Mouse (Mus musculus) heart, embryonic 15.5 days (tissue): ENCODE measurements around the gene Ednra. TPM values are rescaled to one million over a fixed set of nuclear protein-coding genes. Genes with fewer than 3 reads are reported as not detected.
A peak's percentile ranks its signal among the peaks of the same experiment; 100 is the strongest.

ENCODE experiments used
- ATAC-seq: fragments of 200-750 bp; cut with Nextera tagmentation; replicated peaks from 2 replicates; pipeline ENCODE4 v1.8.0; 2017; ENCODE audit warnings: low read depth, moderate TSS enrichment; ENCODE audit not compliant: insufficient number of reproducible peaks, insufficient read depth, low FRiP score
- H3K27ac ChIP-seq: fragments of 300-500 bp; sonication (generic); 2 replicates; pipeline ENCODE4 v1.5.1; 2015; ENCODE audit warnings: mild to moderate bottlenecking, inconsistent platforms
- H3K27me3 ChIP-seq: fragments of 300-500 bp; sonication (generic); 2 replicates; pipeline ENCODE4 v1.6.1; 2015; ENCODE audit warnings: inconsistent platforms
- H3K36me3 ChIP-seq: fragments of 300-500 bp; sonication (generic); 2 replicates; pipeline ENCODE4 v1.6.1; 2015; ENCODE audit warnings: mild to moderate bottlenecking, inconsistent platforms
- H3K4me1 ChIP-seq: fragments of 300-500 bp; sonication (generic); replicated peaks from 2 replicates; pipeline ENCODE4 v1.6.1; 2015; ENCODE audit warnings: inconsistent platforms
- H3K4me2 ChIP-seq: fragments of 300-500 bp; sonication (generic); 2 replicates; pipeline ENCODE4 v1.6.1; 2015; ENCODE audit warnings: inconsistent platforms, mild to moderate bottlenecking, moderate library complexity
- H3K4me3 ChIP-seq: fragments of 300-500 bp; sonication (generic); 2 replicates; pipeline ENCODE4 v1.5.1; 2015; ENCODE audit warnings: mild to moderate bottlenecking, inconsistent platforms
- H3K9ac ChIP-seq: fragments of 300-500 bp; sonication (generic); 2 replicates; pipeline ENCODE4 v1.6.1; 2015; ENCODE audit warnings: mild to moderate bottlenecking, inconsistent platforms
- H3K9me3 ChIP-seq: fragments of 300-500 bp; sonication (generic); replicated peaks from 2 replicates; pipeline ENCODE4 v1.6.1; 2016; ENCODE audit warnings: inconsistent platforms
- WGBS: fragments of 180-500 bp; shearing (Covaris S2); methylation state at CpG from one replicate; pipeline ENCODE4 v1.1.7; 2015; ENCODE audit warnings: mixed read lengths; 5-methylcytosine and 5-hydroxymethylcytosine counted together
- polyA plus RNA-seq: library from polyadenylated mRNA; unstranded; fragments of >200 nt; fragmentation: Nextera tagmentation; extraction: Ambion mirVana; gene quantifications from 2 replicates; pipeline ENCODE4 v1.2.1, GENCODE M21; 2015

Gene Ednra
- polyA plus RNA-seq, result 35.6 and 44.8 TPM in 2 replicates

GRCm38 (mm10) chr8:77724046-77724930, at the start of gene Ednra:
Gene Ednra, minus strand, starts transcription at chr8:77724464.
- Histone ChIP-seq H3K4me3 (peak within 1 kb of the TSS; percentile 81), H3K36me3 (peaks cover 4% of the 10 kb centered on the region; the same call in 1 of the 2 replicates), H3K4me2 (peak within 1 kb of the TSS; percentile 69), H3K9ac (peak within 1 kb of the TSS; percentile 89), H3K4me1 (peaks cover 39% of the 10 kb centered on the region), H3K9me3 (no peaks in the 10 kb centered on the region), H3K27ac (peak within 1 kb of the TSS; percentile 99), H3K27me3 (no peaks in the 10 kb centered on the region)
- peak; percentile 85 for ATAC-seq
- 1% methylated on average over 27 of the region's 27 CpGs for WGBS

- H3K9ac ChIP-seq, result no peak overlapping the region
- H3K27me3 ChIP-seq, result no peaks in the 10 kb centered on the region
- no peaks in the 10 kb centered on the region for H3K9me3 ChIP-seq
- no peak overlapping the region for H3K27ac ChIP-seq
- no peaks in the 10 kb centered on the region for H3K36me3 ChIP-seq
- ATAC-seq, result no peak
- WGBS, result 73% methylated on average over 4 of the region's 4 CpGs
- H3K4me2 ChIP-seq, result no peak overlapping the region
- no peak overlapping the region for H3K4me3 ChIP-seq
- H3K4me1 ChIP-seq, result peaks cover 10% of the 10 kb centered on the region
These were observed 49.6 kb upstream of the Ednra start for GRCm38 (mm10) chr8:77773831-77774230.

DNA sequence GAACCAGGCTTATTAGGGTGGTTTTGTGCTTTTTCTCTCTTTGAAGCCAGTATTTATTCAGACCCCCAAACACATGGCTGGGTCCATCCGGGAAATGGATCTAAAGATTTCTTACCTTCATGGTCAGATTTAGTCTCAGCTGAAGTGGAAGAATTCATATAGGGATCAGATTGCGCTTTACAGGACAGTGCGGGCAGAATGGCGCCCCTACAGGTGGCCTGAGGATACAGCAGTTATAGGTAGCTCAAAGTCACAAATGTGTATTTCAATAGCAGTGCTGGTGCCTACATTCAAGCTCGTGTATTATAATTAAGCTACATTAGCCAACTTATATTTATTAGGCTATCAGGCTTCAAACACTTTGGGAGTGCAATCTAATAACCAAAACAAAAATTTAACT, 49.0 kb upstream of the Ednra start:
- H3K9me3 ChIP-seq, result no peaks in the 10 kb centered on the region
- no peak overlapping the region for H3K9ac ChIP-seq
- ATAC-seq, result no peak
- no peak overlapping the region for H3K4me2 ChIP-seq
- H3K27me3 ChIP-seq, result no peaks in the 10 kb centered on the region
- H3K4me1 ChIP-seq, result peaks cover 10% of the 10 kb centered on the region
- H3K36me3 ChIP-seq, result no peaks in the 10 kb centered on the region
- WGBS, result 76% methylated on average over 5 of the region's 5 CpGs
- no peak overlapping the region for H3K27ac ChIP-seq
- no peak overlapping the region for H3K4me3 ChIP-seq

GRCm38 (mm10) chr8:77772210-77772886, 48.1 kb upstream of the Ednra start:
- Histone ChIP-seq H3K4me1 (peaks cover 10% of the 10 kb centered on the region), H3K9ac (no peak overlapping the region), H3K27ac (peak overlapping the region; percentile 66), H3K27me3 (no peaks in the 10 kb centered on the region), H3K9me3 (no peaks in the 10 kb centered on the region), H3K4me2 (no peak overlapping the region), H3K36me3 (no peaks in the 10 kb centered on the region), H3K4me3 (no peak overlapping the region)
- ATAC-seq, result peak; percentile 77
- 19% methylated on average over 5 of the region's 5 CpGs for WGBS

DNA sequence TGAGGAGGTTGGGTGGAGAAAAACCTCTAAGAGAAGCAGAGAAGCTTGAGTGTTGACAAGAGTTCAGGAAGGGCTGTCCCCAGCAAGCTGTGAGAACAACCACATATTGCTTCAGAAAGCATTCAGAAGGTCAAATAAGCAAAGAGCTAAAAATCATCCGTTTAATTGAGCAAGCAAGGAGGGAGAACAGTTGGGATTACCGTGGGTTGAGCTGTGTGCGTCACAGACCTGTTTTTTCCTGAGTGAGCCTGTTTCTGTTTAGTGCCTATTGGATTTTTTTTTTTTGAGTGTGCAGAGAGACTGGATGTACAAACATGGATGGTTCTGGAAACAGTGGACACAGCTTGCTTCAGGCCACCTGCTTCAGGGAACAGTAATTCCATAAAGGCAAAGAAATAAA, 46.7 kb upstream of the Ednra start:
- peaks cover 10% of the 10 kb centered on the region for H3K4me1 ChIP-seq
- no peak overlapping the region for H3K4me2 ChIP-seq
- H3K9me3 ChIP-seq, result no peaks in the 10 kb centered on the region
- H3K27me3 ChIP-seq, result no peaks in the 10 kb centered on the region
- no peaks in the 10 kb centered on the region for H3K36me3 ChIP-seq
- no peak overlapping the region for H3K27ac ChIP-seq
- no peak overlapping the region for H3K9ac ChIP-seq
- WGBS, result 79% methylated on average over 3 of the region's 3 CpGs
- no peak for ATAC-seq
- H3K4me3 ChIP-seq, result no peak overlapping the region

DNA sequence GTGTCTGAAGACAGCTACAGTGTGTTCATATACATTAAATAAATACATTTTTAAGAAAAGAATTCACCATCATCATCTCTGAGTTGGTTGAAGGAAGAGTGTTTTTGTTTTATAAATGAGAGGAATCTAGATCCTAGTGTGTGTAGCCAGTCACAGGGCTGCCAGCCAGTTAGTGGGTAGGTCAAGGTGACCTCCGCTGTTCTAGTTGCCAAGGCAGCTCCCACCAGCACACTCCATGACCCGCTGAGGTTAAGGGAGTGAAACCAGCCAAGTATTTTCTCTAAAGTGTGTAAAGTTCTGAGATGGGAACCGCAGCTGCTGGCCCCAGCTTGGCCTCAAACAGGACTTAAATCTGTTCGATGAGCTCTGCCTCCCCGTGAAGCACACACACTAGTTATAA, 44.7 kb upstream of the Ednra start:
- H3K4me3 ChIP-seq, result no peak overlapping the region
- H3K4me2 ChIP-seq, result no peak overlapping the region
- H3K27me3 ChIP-seq, result no peaks in the 10 kb centered on the region
- no peaks in the 10 kb centered on the region for H3K9me3 ChIP-seq
- no peak overlapping the region for H3K27ac ChIP-seq
- peaks cover 10% of the 10 kb centered on the region for H3K4me1 ChIP-seq
- 79% methylated on average over 5 of the region's 5 CpGs for WGBS
- no peaks in the 10 kb centered on the region for H3K36me3 ChIP-seq
- no peak overlapping the region for H3K9ac ChIP-seq
- ATAC-seq, result no peak

GRCm38 (mm10) chr8:77764253-77764652, 40.0 kb upstream of the Ednra start:
- H3K4me2 ChIP-seq, result no peak overlapping the region
- ATAC-seq, result no peak
- 43% methylated on average over 8 of the region's 8 CpGs for whole genome bisulfite sequencing
- H3K36me3 ChIP-seq, result no peaks in the 10 kb centered on the region
- no peaks in the 10 kb centered on the region for H3K27me3 ChIP-seq
- no peaks in the 10 kb centered on the region for H3K4me1 ChIP-seq
- H3K9ac ChIP-seq, result no peak overlapping the region
- H3K9me3 ChIP-seq, result no peaks in the 10 kb centered on the region
- no peak overlapping the region for H3K27ac ChIP-seq
- H3K4me3 ChIP-seq, result no peak overlapping the region

GRCm38 (mm10) chr8:77762967-77763366, 38.7 kb upstream of the Ednra start:
- H3K36me3 ChIP-seq, result no peaks in the 10 kb centered on the region
- ATAC-seq, result no peak
- no peak overlapping the region for H3K4me3 ChIP-seq
- no peaks in the 10 kb centered on the region for H3K9me3 ChIP-seq
- no peak overlapping the region for H3K27ac ChIP-seq
- H3K9ac ChIP-seq, result no peak overlapping the region
- H3K4me2 ChIP-seq, result no peak overlapping the region
- H3K27me3 ChIP-seq, result no peaks in the 10 kb centered on the region
- WGBS, result 73% methylated on average over 3 of the region's 3 CpGs
- no peaks in the 10 kb centered on the region for H3K4me1 ChIP-seq

DNA sequence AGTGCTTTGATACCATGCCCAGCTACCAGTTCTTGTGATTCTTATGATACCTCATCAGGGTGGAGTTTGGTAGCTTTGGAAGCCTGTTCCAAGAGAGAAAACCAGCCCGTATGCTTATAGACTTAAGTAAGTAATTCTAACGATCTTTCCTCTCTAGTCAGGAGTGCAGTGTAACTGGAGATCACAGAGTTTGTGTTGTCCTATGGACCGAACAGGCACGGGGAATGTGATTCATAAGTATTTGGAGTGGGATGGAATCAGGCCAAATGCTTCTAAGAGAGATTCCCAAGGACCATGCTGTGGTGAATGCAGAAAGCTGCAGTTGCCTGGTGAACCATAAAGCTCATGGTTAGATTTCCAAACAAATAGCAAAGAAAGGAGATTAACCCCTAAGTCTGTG, 31.2 kb upstream of the Ednra start:
- H3K4me3 ChIP-seq, result no peak overlapping the region

DNA sequence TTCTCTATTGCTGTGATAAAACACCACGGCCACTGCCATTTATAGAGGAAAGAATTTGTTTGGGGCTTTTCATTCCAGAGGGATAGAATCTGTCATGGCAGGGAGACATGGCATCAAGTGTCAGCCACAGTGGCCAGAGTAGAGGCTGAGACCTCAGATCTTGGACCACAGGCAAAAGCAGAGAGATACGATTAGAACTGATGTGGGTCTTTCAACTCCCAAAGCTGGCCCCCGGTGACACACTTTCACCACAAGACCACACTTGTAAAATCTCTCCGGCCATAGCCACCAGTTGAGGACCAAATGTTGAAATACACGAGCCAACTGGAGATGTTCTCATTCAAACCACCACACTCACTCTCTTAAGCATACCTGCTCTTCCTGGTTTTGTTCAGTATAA, 29.5 kb upstream of the Ednra start:
- no peaks in the 10 kb centered on the region for H3K9me3 ChIP-seq

More for the DNA sequence above, 31.2 kb upstream of the Ednra start:
- H3K4me2 ChIP-seq, result peak overlapping the region; percentile 41
- H3K27ac ChIP-seq, result peak overlapping the region; percentile 50
- peaks cover 14% of the 10 kb centered on the region for H3K4me1 ChIP-seq
- no peaks in the 10 kb centered on the region for H3K27me3 ChIP-seq
- no peaks in the 10 kb centered on the region for H3K9me3 ChIP-seq
- 22% methylated on average over 4 of the region's 4 CpGs for WGBS
- ATAC-seq, result no peak; the same call in 1 of the 2 replicates
- no peaks in the 10 kb centered on the region for H3K36me3 ChIP-seq
- H3K9ac ChIP-seq, result no peak overlapping the region

DNA sequence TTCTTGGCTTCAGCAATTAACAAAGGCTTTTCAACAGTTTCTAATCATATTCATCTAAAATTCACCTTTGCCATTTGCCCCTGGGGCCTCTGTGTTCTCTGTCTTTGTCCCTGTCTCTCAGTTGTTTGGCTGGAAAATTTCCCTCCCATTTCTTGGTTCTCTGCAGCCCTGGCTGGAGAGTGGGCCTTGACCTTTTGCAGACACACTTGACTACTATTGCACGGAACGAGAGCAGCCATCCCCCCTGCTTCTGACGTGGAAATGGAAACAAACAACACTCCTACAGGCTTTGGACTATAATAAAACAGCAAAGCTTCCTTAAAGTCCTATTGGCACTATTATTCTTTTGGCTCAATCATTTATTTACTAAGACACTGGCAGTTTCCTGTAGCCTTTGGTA, 27.8 kb upstream of the Ednra start:
- Histone ChIP-seq H3K4me1 (peaks cover 18% of the 10 kb centered on the region), H3K4me3 (no peak overlapping the region), H3K9me3 (no peaks in the 10 kb centered on the region), H3K9ac (no peak overlapping the region), H3K27ac (no peak overlapping the region), H3K4me2 (no peak overlapping the region), H3K27me3 (no peaks in the 10 kb centered on the region), H3K36me3 (no peaks in the 10 kb centered on the region)
- WGBS, result 67% methylated on average over 3 of the region's 3 CpGs
- ATAC-seq, result no peak

More for the DNA sequence above, 29.5 kb upstream of the Ednra start:
- H3K36me3 ChIP-seq, result no peaks in the 10 kb centered on the region
- H3K27me3 ChIP-seq, result no peaks in the 10 kb centered on the region
- ATAC-seq, result no peak
- H3K4me2 ChIP-seq, result no peak overlapping the region
- no peak overlapping the region for H3K4me3 ChIP-seq
- no peak overlapping the region for H3K27ac ChIP-seq
- WGBS, result 66% methylated on average over 5 of the region's 5 CpGs
- no peak overlapping the region for H3K9ac ChIP-seq
- H3K4me1 ChIP-seq, result peaks cover 14% of the 10 kb centered on the region
